Mouse (Mus musculus): ENCODE data around the gene Gm21789.
"Not testable (repeated sequence)": the region's sequence is repeated elsewhere in the genome, so short reads cannot be mapped to it uniquely, and the experiment has no call there.

The Gm21789 gene

GRCm38 (mm10) chrX:32941468-32941867 lies at the start of gene Gm21789:
Gene Gm21789, plus strand, starts transcription at chrX:32941768.
- not testable (repeated sequence) for DNase-seq (ENCODE audit: low spot score)

- DNase-seq (ENCODE audit: low spot score) = not testable (repeated sequence)
Measured at GRCm38 (mm10) chrX:32894325-32894724, 47.2 kb upstream of the Gm21789 start, which contains the start of gene Btbd35f30. Gene Btbd35f30, plus strand, starts transcription at chrX:32894625.

GRCm38 (mm10) chrX:32973597-32973996 lies 32.0 kb downstream of the Gm21789 start, which contains the start of gene Btbd35f5:
Gene Btbd35f5, plus strand, starts transcription at chrX:32973897.
- not testable (repeated sequence) for DNase-seq (ENCODE audit: low spot score)
